Mouse (Mus musculus): ENCODE measurements around the gene 2810004N23Rik. TPM values are rescaled to one million over a fixed set of nuclear protein-coding genes. Genes with fewer than 3 reads are reported as not detected.

Gene 2810004N23Rik
- total and polyA plus RNA-seq, 3 experiments, result 28.9 to 51.7 (median 47.3) TPM

- Histone ChIP-seq H3K9ac (ENCODE audit: low read depth, low read length) (no peak overlapping the region), H3K27ac (no peak overlapping the region), H3K4me1 (ENCODE audit: control insufficient read depth, insufficient read depth, low read length) (peaks cover 6% of the 10 kb centered on the region), H3K36me3 (ENCODE audit: control insufficient read depth, insufficient read depth, low read length) (no peaks in the 10 kb centered on the region), H3K4me3 (no peak overlapping the region), H3K79me2 (replicated peaks; ENCODE audit: control insufficient read depth, insufficient read depth, low read length) (no peaks in the 10 kb centered on the region), H3K27me3 (ENCODE audit: control insufficient read depth, insufficient read depth, low read length) (no peaks in the 10 kb centered on the region)
- intact Hi-C loops (cut with DNase I), result loop anchor here (5.0 kb wide), 1 partner anchor 91 kb away; no protein-coding TSS in a partner anchor
- TF ChIP-seq CTCF (IDR thresholded peaks at IDR 0.05) (no peak), POLR2A (IDR thresholded peaks at IDR 0.05; ENCODE audit: insufficient read depth, low read depth, low read length) (no peak), EP300 (IDR thresholded peaks at IDR 0.05; ENCODE audit: insufficient read depth, low read depth, low read length) (no peak)
- WGBS, result 85% methylated on average over 24 of the region's 24 CpGs
- DNase-seq, result no peak
Observed at GRCm38 (mm10) chr8:124828561-124829240, 34.2 kb downstream of the 2810004N23Rik start.

- WGBS, result under 1% methylated on average over 5 of the region's 5 CpGs
Observed at GRCm38 (mm10) chr8:124827387-124827786, 35.5 kb downstream of the 2810004N23Rik start.

GRCm38 (mm10) chr8:124826658-124827057, 36.3 kb downstream of the 2810004N23Rik start:
- no peak overlapping the region for H3K9ac ChIP-seq (ENCODE audit: low read depth, low read length)
- intact Hi-C loops (cut with DNase I), result loop anchor here (5.0 kb wide), 1 partner anchor 89 kb away; no protein-coding TSS in a partner anchor
- DNase-seq, result peak in 1 of 2 experiments; percentile 45

More at GRCm38 (mm10) chr8:124827387-124827786, 35.5 kb downstream of the 2810004N23Rik start:
- Histone ChIP-seq H3K4me3 (no peak overlapping the region), H3K36me3 (ENCODE audit: control insufficient read depth, insufficient read depth, low read length) (no peaks in the 10 kb centered on the region), H3K9ac (ENCODE audit: low read depth, low read length) (no peak overlapping the region), H3K4me1 (ENCODE audit: control insufficient read depth, insufficient read depth, low read length) (peaks cover 3% of the 10 kb centered on the region; the same call in 1 of the 2 replicates), H3K79me2 (replicated peaks; ENCODE audit: control insufficient read depth, insufficient read depth, low read length) (no peaks in the 10 kb centered on the region), H3K27me3 (ENCODE audit: control insufficient read depth, insufficient read depth, low read length) (no peaks in the 10 kb centered on the region), H3K27ac (peak overlapping the region; percentile 55)
- TF ChIP-seq POLR2A (IDR thresholded peaks at IDR 0.05; ENCODE audit: insufficient read depth, low read depth, low read length) (no peak), EP300 (IDR thresholded peaks at IDR 0.05; ENCODE audit: insufficient read depth, low read depth, low read length) (peak; percentile 66; the same call in 1 of the 2 replicates), CTCF (IDR thresholded peaks at IDR 0.05) (peak; percentile 95)
- intact Hi-C loops (cut with DNase I), result loop anchor here (5.0 kb wide), 1 partner anchor 90 kb away; no protein-coding TSS in a partner anchor
- peak; percentile 58 to 60 for DNase-seq

GRCm38 (mm10) chr8:124823497-124823896, 39.4 kb downstream of the 2810004N23Rik start:
- Histone ChIP-seq H3K79me2 (replicated peaks; ENCODE audit: control insufficient read depth, insufficient read depth, low read length) (no peaks in the 10 kb centered on the region), H3K4me1 (ENCODE audit: control insufficient read depth, insufficient read depth, low read length) (peaks cover 3% of the 10 kb centered on the region; the same call in 1 of the 2 replicates), H3K27me3 (ENCODE audit: control insufficient read depth, insufficient read depth, low read length) (no peaks in the 10 kb centered on the region), H3K36me3 (ENCODE audit: control insufficient read depth, insufficient read depth, low read length) (no peaks in the 10 kb centered on the region), H3K4me3 (no peak overlapping the region), H3K9ac (ENCODE audit: low read depth, low read length) (no peak overlapping the region), H3K27ac (no peak overlapping the region)
- TF ChIP-seq EP300 (IDR thresholded peaks at IDR 0.05; ENCODE audit: insufficient read depth, low read depth, low read length), result no peak
- TF ChIP-seq CTCF (IDR thresholded peaks at IDR 0.05), result peak; percentile 48
- 80% methylated on average over 6 of the region's 6 CpGs for WGBS
- intact Hi-C loops (cut with DNase I), result no loop called here
- no peak for DNase-seq

More at GRCm38 (mm10) chr8:124826658-124827057, 36.3 kb downstream of the 2810004N23Rik start:
- Histone ChIP-seq H3K4me1 (ENCODE audit: control insufficient read depth, insufficient read depth, low read length) (peaks cover 3% of the 10 kb centered on the region; the same call in 1 of the 2 replicates), H3K27me3 (ENCODE audit: control insufficient read depth, insufficient read depth, low read length) (no peaks in the 10 kb centered on the region), H3K4me3 (no peak overlapping the region), H3K27ac (peak overlapping the region; percentile 55), H3K36me3 (ENCODE audit: control insufficient read depth, insufficient read depth, low read length) (no peaks in the 10 kb centered on the region), H3K79me2 (replicated peaks; ENCODE audit: control insufficient read depth, insufficient read depth, low read length) (no peaks in the 10 kb centered on the region)
- TF ChIP-seq POLR2A (IDR thresholded peaks at IDR 0.05; ENCODE audit: insufficient read depth, low read depth, low read length) (no peak), EP300 (IDR thresholded peaks at IDR 0.05; ENCODE audit: insufficient read depth, low read depth, low read length) (no peak), CTCF (IDR thresholded peaks at IDR 0.05) (no peak)
- WGBS, result 27% methylated on average over 7 of the region's 7 CpGs

GRCm38 (mm10) chr8:124820125-124820524, 42.8 kb downstream of the 2810004N23Rik start:
- Histone ChIP-seq H3K9ac (ENCODE audit: low read depth, low read length) (no peak overlapping the region), H3K27me3 (ENCODE audit: control insufficient read depth, insufficient read depth, low read length) (no peaks in the 10 kb centered on the region), H3K4me3 (no peak overlapping the region), H3K79me2 (replicated peaks; ENCODE audit: control insufficient read depth, insufficient read depth, low read length) (no peaks in the 10 kb centered on the region), H3K36me3 (ENCODE audit: control insufficient read depth, insufficient read depth, low read length) (no peaks in the 10 kb centered on the region), H3K27ac (no peak overlapping the region), H3K4me1 (ENCODE audit: control insufficient read depth, insufficient read depth, low read length) (no peaks in the 10 kb centered on the region)
- no peak for DNase-seq
- 47% methylated on average over 11 of the region's 11 CpGs for WGBS
- TF ChIP-seq EP300 (IDR thresholded peaks at IDR 0.05; ENCODE audit: insufficient read depth, low read depth, low read length) (no peak), POLR2A (IDR thresholded peaks at IDR 0.05; ENCODE audit: insufficient read depth, low read depth, low read length) (no peak), CTCF (IDR thresholded peaks at IDR 0.05) (no peak)
- intact Hi-C loops (cut with DNase I), result no loop called here

- H3K9ac ChIP-seq (ENCODE audit: low read depth, low read length), result no peak overlapping the region
- no peak overlapping the region for H3K4me3 ChIP-seq
- H3K79me2 ChIP-seq (replicated peaks; ENCODE audit: control insufficient read depth, insufficient read depth, low read length), result no peaks in the 10 kb centered on the region
- DNase-seq, result no peak
- WGBS, result 59% methylated on average over 6 of the region's 6 CpGs
- no peaks in the 10 kb centered on the region for H3K27me3 ChIP-seq (ENCODE audit: control insufficient read depth, insufficient read depth, low read length)
- H3K4me1 ChIP-seq (ENCODE audit: control insufficient read depth, insufficient read depth, low read length), result no peaks in the 10 kb centered on the region
- H3K27ac ChIP-seq, result no peak overlapping the region
- intact Hi-C loops (cut with DNase I), result no loop called here
- no peak for TF ChIP-seq EP300 (IDR thresholded peaks at IDR 0.05; ENCODE audit: insufficient read depth, low read depth, low read length)
- TF ChIP-seq POLR2A (IDR thresholded peaks at IDR 0.05; ENCODE audit: insufficient read depth, low read depth, low read length), result no peak
- TF ChIP-seq CTCF (IDR thresholded peaks at IDR 0.05), result no peak
- no peaks in the 10 kb centered on the region for H3K36me3 ChIP-seq (ENCODE audit: control insufficient read depth, insufficient read depth, low read length)
Observed at GRCm38 (mm10) chr8:124819612-124820115, 43.3 kb downstream of the 2810004N23Rik start.

Measured in heart, adult 2 months (tissue).